Mouse (Mus musculus): Measurements from ENCODE around the gene Atp6v1g1.

Gene Atp6v1g1

DNA sequence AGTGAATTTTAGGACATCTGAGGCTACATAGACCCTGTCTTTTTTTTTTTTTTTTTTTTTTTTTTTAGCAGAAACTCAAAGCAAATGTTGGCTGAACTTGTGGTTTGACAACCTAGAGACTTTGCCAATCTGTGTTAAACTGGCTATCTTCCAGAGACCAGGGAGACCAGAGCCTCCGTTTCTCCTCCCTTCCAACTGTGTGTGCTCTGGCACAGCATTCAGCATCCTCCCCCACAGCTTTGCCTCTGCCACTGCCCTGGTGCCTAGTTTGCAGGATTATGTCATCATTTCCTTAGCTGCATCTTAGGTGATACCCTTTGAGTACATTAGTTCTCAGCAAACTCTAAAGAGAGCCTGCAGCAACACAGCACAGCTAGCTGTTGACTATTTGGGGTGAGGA lies 3.2 kb downstream of the Atp6v1g1 start:
- no peak for DNase-seq

DNA sequence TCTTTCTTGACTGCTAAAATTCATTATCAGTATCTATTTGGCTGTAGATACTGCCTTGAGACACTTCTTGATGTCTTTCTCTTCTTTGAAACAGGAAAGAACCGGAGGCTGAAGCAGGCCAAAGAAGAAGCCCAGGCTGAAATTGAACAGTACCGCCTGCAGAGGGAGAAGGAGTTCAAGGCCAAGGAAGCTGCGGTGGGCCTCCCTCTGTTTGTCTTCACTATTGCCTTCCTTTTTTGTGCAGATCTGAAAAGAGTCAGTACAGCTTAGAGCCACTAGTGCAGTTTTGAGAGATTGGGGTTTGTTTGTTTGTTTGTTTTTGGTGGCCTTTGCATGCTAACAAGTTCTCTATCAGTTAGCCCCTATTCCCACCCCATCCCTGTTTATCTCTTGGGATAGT lies 3.9 kb downstream of the Atp6v1g1 start:
- DNase-seq, result no peak

DNA sequence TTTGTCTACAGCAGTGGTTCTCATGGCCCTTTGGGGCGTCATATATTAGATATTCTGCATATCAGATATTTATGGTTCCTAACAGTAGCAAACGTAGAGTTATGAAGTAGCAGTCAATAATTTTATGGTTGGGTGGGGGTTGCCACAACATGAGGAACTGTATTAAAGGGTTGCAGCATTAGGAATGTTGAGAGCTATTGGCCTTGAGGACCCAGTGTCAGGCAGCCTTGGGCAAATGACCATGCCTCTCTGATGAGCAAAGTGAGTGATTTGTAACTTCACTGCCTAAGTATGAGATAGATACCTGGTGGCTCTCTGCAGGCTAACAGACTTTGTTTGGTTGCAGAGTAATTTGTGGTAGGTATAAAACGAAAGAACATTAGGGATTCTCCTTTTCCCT lies 6.3 kb downstream of the Atp6v1g1 start:
- no peak for DNase-seq

DNA sequence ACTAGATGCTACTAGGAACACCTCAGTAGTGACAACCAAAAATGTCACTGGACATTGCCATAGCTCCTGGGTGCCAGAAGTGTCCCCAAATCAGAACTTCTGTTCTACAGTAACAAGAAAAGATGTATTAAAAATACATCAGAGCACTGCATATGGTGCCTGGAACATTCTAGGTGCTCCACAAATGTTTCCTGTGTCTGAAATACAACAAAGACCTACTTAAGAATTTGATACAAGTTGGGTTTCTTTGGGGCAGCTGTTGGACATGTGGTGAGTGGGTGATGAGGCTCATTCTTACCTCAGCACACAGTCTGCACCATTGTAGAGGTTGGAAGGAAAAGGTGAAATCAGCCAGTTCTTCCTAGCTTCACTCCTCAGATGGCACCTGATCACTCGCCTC lies 8.3 kb downstream of the Atp6v1g1 start:
- DNase-seq, result no peak

DNA sequence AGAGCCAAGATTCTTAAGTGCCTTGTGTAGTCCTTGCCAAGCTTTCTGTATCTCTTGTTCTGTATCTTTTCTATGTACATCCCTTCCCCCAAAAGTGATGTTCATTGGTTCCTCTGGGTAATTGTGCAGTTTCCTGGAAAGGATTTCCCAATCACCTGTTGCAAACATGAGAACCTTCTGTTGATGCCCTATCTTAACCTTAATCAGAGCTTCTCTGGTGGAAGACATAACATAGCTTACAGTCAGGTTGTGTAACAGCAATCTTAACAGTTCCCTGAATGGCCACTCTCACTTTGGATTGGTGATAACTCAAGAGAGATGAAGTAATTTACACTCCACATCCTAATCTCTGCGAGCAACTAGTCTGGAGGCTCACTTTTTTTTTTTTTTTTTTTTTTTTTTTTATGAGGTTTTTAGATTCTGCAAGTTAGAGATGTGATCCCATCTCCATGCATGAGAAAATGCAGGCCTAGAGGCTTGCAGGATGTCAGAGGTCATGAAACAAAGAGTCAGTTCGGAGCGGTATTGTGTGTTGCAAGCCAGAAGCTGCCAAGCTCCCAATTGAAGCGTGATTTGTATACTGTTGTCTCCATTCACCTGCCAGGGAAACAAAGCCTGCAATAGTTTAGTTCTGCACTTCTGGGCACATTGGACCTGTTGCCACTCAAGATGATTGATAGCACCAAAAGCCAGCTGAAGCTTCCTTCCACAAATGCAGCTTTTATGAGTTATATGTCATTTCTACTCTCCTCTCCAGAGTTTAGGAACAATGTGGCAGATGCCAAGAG lies 9.4 kb downstream of the Atp6v1g1 start:
- DNase-seq, result no peak

DNA sequence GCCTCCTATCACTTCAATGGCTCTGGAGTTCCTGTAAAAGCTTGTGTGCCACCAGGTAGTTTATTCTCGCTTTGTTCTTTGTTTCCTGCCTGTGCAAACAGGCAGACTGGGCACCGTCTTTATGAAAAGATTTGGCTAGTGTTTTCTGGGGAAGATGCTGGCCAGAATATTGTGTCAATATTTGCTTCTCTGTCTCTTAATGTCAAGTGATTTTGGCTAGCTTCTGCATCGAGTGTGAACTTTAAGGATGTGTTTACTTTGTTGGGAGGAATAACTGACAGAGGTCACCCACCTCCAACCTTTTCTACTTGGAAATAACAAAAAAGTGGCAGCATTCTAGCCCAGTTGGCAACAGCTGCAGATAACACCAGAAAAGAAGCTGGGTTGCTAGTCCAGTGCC lies 10.0 kb downstream of the Atp6v1g1 start:
- no peak for DNase-seq

DNA sequence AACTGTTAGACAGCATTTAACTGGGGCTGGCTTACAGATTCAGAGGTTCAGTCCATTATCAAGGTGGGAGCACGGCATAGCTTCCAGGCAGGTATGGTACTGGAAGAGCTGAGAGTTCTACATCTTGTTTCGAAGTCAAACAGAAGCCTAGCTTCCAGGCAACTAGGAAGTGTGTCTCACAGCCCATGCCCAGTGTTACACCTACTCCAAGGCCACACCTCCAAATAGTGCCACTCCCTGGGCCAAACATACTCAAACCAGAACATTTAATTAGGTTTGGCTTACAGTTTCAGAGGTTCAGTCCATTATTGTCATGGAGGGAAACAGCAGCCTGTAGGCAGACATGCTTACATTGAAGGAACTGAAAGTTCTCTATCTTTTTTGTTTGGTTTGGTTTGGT lies 10.5 kb downstream of the Atp6v1g1 start:
- DNase-seq, result no peak

DNA sequence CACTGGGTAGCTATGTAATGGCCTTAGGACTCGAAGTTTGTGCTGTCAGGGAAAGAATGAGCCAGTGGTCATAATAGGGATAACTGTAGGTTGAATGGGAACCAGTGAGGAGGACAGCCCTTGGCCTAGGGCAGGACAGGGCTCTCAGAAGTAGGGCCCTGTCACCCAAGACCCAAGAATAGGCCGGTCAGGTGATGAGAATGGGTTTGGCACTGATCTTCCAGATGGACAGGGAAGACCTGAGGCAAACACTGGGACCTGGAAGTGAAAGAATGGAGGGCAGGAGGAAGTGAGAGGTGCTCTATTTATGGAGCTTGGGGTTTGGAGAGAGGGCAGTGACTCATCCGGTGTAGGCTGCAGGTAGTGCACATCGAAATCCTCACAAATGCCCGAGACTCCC lies 12.1 kb downstream of the Atp6v1g1 start:
- no peak for DNase-seq

DNA sequence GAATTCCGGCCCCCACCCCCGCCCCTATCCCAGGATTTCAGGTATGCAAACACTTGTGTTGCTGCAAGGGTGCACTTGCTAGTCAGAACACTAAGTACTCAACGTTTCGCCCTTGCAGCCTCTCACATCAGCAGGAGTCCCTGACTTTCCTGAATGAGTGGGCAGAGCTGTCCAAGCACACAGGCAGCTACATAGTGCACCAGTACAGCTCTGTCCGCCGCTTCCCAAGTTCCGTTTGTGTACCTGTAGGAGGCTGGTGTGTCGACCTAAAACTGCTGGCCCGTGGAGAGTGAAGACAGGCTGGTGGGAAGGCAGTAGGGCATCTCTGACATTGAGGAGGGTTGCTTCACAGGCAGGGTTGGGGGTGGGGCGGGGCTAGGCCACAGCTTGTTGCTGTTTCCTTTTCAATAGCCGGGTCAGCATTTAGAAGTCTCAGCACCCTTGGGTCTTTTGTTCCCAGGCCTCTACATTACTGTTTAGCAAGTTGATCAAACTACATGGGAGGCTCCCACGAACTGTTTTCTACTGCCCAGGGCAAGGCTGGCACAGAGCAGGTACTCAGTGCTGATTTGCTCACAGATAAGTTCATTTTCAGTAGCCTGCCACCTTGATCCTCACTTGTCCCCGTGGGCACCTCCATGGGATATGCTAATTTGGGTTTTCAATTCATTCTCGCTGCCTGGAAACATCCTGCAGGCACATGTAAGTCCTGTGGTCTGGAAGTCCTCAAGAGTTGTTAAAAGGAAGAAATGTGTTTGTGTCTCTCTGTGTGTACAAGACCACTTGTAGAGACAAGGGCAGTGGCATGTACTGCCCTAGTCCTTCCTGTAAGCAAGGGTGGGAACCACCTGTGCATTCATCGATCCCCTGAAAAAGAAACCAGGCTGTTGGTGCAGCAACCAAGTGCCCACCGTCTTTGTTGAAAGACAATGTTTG lies 12.8 kb downstream of the Atp6v1g1 start:
- DNase-seq, result peak in 1 of 2 experiments; percentile 32

DNA sequence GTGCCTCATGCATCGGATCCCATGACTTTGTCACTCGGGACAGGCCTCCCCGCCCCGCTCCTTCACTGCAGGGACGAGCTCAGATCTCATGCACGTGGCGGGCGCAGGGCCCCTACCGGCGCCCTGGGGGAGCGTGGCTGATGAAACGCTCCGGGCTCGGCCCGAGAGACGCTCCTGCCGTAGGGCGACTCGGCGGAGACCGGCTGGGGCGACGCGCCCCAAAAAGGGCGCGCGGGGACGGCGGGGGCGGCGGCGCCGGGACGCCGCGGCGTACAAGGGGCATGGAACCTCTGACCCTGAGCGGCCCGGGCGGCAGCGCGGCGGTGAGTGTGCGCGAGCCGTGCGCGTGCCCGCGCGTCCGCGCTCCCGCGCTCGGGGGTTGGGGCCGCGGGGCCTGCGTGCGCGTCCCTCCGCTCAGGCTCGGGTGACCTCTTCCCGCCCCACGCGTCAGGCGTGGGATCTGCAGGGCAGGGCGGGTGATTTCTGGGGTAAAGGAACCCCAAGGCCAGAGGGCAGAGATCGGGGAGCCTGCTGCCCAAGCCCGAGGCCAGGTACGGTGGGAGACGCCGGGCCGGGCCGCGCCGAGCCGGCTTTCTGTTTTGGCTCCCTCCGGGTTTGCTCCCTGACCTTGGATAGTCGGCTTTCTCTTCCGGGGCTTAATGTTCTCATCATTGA lies 14.0 kb downstream of the Atp6v1g1 start, which contains the start of gene Tmem268:
Tmem268 (plus strand) TSS at position 375 of the 675 bp plus-strand sequence.
- peak; percentile 51 to 70 for DNase-seq

DNA sequence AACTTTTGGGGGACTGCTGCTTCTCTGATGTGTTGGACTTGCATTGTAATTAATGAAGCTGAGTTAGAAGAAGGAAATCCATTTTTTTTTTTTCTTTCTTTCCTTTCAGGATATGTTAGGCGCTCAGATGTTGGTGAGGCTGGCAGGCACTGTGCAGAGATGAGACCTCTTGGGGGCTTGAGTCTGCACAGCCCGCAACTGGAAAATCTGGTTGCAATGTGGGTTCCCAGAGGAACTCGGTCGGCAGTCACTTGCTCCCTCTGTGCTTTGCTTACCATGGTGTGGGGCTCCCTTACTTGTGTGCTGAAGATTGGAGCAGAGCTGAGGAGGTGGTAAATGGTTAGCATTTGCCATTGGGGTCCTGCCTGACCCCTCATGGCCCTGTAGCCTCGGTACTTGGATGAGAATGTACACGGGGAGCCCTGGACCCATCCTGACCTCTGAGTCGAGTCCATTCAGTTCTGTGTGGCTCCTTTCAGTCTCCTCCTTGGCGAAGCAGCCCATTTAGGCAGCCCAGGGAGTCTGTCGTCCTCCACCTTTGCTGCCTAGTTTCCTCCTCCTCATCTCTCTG lies 14.6 kb downstream of the Atp6v1g1 start:
- DNase-seq, result no peak

DNA sequence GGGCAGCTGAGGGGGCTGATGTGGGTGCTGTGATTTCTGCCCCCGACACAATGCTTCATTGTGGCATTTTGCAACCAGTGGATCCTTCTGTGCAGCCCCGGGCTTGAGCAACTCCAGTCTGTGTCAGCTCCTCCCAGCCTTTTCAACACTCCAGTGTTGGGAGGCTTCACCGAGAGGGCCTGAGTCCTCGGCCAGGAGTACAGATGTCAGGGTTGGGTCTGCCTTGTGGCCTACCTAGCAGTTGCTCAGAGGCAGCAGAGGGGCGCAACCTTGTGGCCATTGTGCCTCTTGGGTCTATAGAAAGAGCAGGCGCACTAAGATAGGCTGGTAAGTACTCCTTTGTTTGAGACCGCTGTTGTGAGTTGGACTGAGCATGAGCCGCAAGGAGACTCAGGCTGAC lies 15.5 kb downstream of the Atp6v1g1 start:
- no peak for DNase-seq

DNA sequence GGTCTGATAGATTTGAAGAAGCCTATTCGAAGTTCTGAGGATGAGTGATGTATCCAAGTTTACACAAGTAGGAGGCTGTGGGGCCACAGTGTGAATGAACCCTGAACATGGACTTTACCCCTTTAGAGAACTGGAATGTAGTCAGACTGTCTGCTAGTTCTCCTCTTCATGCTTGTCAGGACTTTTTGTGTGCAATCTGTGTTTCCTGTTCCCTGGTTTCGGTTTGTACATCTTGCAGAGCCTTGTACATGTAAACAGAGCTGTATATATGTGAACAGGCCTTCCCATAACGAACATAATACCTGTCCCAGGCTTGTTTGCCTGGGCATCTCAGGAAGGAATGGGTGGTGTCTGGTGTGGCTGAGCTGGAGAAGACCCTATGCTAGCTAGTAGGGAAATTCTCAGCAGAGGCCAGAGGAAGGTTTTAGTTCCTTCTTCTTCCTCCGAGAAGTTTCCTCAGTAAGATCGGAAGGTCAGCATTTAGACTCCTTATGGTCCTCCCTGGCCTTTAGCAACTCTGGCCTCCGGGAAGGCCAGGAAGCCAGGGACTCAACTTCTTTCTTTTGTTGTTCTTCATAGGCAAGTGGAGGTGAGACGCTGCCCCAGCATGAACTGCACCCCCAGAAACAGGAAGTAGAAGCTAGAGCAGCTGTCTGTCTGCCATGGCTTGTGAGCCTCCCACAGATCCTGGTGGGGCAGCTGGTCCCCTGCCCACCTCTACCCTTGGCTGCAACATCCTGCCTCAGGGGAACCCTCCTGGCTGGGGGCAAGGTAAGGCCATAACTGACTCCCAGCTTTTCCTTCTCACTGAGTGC lies 17.5 kb downstream of the Atp6v1g1 start:
- DNase-seq, result peak; percentile 61 to 65

DNA sequence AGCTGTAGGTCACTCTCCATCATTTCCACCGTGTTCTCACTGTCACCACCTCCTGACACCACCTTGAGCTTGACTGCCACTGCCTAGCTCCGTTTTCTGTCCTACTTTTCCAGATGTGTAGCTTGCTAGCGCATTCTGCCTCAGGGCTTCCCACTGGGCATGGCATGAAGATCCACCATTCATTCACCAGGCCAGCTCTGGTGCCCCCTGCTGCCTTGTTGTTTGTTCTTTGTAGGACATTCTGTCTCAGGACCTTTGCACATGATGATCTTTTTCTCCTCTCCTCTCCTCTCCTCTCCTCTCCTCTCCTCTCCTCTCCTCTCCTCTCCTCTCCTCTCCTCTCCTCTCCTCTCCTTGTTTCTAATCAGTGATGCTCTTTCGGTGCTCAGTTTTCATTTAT lies 18.2 kb downstream of the Atp6v1g1 start:
- no peak for DNase-seq

DNA sequence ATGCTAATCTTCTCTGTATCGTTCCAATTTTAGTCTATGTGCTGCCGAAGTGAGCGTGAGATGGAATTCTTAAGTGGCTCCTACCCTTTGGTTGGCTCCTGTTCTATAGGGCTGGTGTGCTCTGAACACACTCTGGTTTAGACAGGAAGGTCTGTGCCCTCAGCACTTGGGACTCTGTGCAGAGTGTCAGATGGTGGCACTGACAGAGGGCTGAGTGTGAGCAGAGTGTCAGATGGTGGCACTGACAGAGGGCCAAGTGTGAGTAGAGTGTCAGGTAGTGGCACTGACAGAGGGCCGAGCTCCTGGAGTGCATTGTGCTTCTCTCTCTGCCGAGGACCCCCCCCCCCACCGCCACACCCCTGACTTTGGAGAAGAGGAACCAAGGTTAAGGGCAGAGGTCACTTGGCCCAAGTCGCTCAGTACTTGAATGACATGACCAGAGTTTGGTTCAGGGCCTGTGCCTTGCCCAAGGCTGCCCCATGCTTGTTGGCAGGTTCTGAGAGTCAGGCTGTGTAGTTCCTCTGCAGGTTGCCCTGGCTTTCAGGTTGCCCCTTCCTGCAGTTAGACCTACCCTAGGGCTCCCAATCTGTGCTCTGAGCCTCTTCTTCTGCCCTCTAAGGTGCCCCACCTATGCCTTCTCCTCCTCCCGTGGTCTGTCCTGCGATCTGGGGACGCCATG lies 23.3 kb downstream of the Atp6v1g1 start:
- no peak for DNase-seq

DNA sequence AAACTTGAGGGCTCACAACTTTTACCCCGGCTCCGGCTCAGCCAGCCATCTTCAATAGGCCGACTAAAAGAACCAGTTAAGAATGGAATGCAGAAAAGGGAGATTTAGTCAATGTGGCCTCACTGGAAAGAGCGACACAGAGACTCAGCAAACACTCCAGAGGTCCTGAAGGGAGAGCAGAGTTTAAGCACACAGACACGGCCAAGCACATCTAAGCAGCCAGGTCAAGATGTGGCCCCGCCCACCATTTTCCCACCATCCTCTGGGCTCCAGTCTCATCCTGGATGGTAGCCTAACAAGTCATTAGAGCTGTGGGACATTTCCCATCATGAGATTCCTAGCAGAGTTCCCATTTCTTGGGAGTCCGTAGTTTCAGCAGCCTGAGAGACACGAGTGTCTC lies 24.8 kb downstream of the Atp6v1g1 start:
- no peak for DNase-seq

DNA sequence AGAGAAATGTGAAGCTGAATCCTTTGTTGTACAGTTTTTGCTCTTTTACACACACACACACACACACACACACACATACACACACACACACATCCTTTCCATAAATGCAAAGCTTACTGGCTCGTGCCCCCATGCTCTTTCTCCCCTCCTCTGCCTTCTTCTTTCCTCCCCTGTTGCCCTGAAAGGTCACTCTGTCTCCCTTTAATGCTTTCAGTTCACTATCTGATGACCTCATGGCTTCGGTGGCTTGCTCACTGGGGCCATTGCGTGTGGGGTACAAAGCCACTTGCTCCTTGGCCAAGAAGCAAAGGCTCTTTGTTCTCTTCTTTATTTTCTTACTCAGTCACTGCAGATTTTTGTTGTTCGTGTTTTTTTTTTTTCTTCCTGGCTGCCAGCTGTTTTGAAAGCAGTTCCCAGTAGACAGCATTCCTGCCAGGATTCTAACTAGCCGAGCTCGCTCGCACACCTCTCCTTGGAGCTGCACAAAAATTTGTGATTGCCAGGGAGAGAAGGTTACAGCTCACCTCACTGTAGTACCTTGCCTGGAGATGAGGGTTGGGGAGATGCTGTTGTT lies 25.7 kb downstream of the Atp6v1g1 start:
- DNase-seq, result no peak

DNA sequence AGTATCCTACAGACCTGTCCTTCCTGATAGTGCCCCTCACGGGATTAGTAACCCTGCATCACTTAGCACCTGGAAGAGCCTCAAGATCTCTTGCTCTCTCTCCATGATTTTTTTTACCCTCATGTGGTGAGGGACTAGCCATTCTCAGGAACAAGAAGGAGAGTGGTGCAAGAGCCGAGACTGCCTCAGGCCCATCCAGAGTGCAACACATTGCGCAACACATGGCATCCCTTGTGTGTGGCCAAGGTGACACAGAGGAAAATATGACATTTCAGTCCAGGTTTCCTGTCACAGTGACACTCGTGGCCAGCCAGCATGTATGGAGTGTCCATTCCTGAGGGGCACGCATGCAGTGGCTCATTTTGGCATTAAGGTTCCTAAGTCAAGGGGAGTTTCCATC lies 28.0 kb downstream of the Atp6v1g1 start:
- DNase-seq, result no peak

DNA sequence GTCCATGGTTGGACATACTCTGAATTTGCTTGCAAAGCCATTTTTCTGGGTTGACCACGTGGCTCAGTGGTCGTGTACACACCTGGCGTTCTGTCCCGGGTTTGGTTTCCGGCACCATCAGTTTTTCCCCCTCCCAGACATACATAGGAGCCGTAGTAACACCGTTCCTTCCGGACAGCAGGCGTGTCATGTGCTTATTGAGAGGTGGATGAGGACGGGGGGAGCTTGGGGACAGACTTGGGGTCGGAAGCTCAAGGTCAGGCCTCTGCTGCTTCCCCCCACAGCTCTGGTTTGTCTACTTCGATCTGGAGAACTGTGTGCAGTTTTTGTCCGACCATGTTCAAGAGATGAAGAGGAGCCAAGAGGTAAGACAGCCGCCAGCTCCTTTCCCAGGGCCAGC lies 35.1 kb downstream of the Atp6v1g1 start:
- no peak for DNase-seq

DNA sequence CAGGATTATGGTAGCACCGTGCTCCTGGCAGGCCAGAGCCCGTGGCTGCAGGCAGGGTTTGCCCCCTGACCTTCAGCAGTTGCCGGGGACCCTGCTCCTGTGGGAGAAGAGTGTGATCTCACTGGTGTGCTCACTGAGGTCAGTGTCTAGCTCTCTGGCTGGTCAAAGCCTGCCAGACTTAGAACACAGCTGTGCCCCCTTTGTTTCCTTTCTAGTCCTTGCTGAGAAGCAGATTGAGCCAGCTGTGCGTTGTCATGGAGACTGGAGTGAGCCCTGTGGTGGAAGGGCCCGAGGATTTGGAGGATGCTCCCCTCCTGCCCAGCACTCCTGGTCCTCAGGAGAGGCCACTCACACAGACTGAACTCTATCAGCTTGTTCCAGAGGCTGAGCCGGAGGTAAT lies 35.5 kb downstream of the Atp6v1g1 start:
- DNase-seq, result no peak

DNA sequence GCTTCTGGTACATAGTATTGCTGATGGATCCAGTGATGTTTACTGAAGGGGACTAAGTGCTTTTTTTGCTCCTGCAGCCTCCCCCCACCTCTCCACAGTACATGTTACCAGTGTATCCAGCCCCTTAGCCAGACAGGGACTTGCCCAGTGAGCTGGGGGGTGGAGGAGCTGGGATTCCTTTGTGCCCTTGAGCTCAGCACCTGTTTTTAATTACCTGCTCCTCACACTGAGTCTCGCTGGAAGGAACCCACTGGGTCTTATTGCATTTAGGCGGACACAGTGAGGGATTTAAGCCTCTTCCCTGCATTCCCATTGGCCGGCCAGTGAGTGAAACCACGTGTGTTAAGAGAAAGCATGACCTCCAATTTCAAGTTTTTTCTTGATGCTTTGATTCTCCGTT lies 38.0 kb downstream of the Atp6v1g1 start:
- DNase-seq, result no peak
